Mouse (Mus musculus): ENCODE measurements at regions not wholly inside any gene's neighbourhood (a gene's known extent, or its start where the extent isn't known, plus 50 kb on each side); places are given as distances from the start of the nearest gene placed in this dataset.

GRCm38 (mm10) chr14:114840766-114841165 is 251.2 kb upstream of the Gpc5 start:
- TF ChIP-seq GATA4 (IDR thresholded peaks at IDR 0.05; ENCODE audit: insufficient replicate concordance, low read length): no peak

- no peak for TF ChIP-seq GATA4 (IDR thresholded peaks at IDR 0.05; ENCODE audit: insufficient replicate concordance, low read length)
These were observed 250.5 kb upstream of the Gpc5 start for GRCm38 (mm10) chr14:114841552-114841951.

- TF ChIP-seq GATA4 (IDR thresholded peaks at IDR 0.05; ENCODE audit: insufficient replicate concordance, low read length): no peak
These were observed 249.7 kb upstream of the Gpc5 start for GRCm38 (mm10) chr14:114842327-114842726.

GRCm38 (mm10) chr14:114843105-114843743 is 248.8 kb upstream of the Gpc5 start:
- TF ChIP-seq GATA4 (IDR thresholded peaks at IDR 0.05; ENCODE audit: insufficient replicate concordance, low read length): no peak

- no peak for TF ChIP-seq GATA4 (IDR thresholded peaks at IDR 0.05; ENCODE audit: insufficient replicate concordance, low read length)
These were observed 237.5 kb upstream of the Gpc5 start for GRCm38 (mm10) chr14:114854324-114855054.

GRCm38 (mm10) chr14:114855055-114855740 is 236.8 kb upstream of the Gpc5 start:
- no peak for TF ChIP-seq GATA4 (IDR thresholded peaks at IDR 0.05; ENCODE audit: insufficient replicate concordance, low read length)

GRCm38 (mm10) chr14:114855746-114856145 is 236.3 kb upstream of the Gpc5 start:
- TF ChIP-seq GATA4 (IDR thresholded peaks at IDR 0.05; ENCODE audit: insufficient replicate concordance, low read length): no peak

- no peak for TF ChIP-seq GATA4 (IDR thresholded peaks at IDR 0.05; ENCODE audit: insufficient replicate concordance, low read length)
These were observed 235.6 kb upstream of the Gpc5 start for GRCm38 (mm10) chr14:114856243-114857031.

- TF ChIP-seq GATA4 (IDR thresholded peaks at IDR 0.05; ENCODE audit: insufficient replicate concordance, low read length): no peak
These were observed 234.8 kb upstream of the Gpc5 start for GRCm38 (mm10) chr14:114857171-114857570.

GRCm38 (mm10) chr14:114857689-114858088 is 234.3 kb upstream of the Gpc5 start:
- peak; percentile 41; the same call in 1 of the 2 replicates for TF ChIP-seq GATA4 (IDR thresholded peaks at IDR 0.05; ENCODE audit: insufficient replicate concordance, low read length)

GRCm38 (mm10) chr14:114863585-114863984 is 228.4 kb upstream of the Gpc5 start:
- TF ChIP-seq GATA4 (IDR thresholded peaks at IDR 0.05; ENCODE audit: insufficient replicate concordance, low read length): no peak

- TF ChIP-seq GATA4 (IDR thresholded peaks at IDR 0.05; ENCODE audit: insufficient replicate concordance, low read length): no peak
These were observed 227.9 kb upstream of the Gpc5 start for GRCm38 (mm10) chr14:114864102-114864501.

- TF ChIP-seq GATA4 (IDR thresholded peaks at IDR 0.05; ENCODE audit: insufficient replicate concordance, low read length): peak; percentile 24; the same call in 1 of the 2 replicates
These were observed 222.8 kb upstream of the Gpc5 start for GRCm38 (mm10) chr14:114869233-114869632.

GRCm38 (mm10) chr14:114875101-114875500 is 216.9 kb upstream of the Gpc5 start:
- TF ChIP-seq GATA4 (IDR thresholded peaks at IDR 0.05; ENCODE audit: insufficient replicate concordance, low read length): peak; percentile 83

GRCm38 (mm10) chr14:114876427-114876826 is 215.6 kb upstream of the Gpc5 start:
- no peak for TF ChIP-seq GATA4 (IDR thresholded peaks at IDR 0.05; ENCODE audit: insufficient replicate concordance, low read length)
